Mouse (Mus musculus) CH12.LX (cell line): ENCODE measurements around the gene Foxk1.

Experiments used
- CTCF ChIP-seq, 2 experiments: IDR thresholded peaks in 1 of 2; conservative IDR thresholded peaks in 1 of 2; 2 replicates each; pipeline ENCODE4 v1.5.1; 2011 to 2012; ENCODE audit warnings: low read depth in 2 of 2, low read length in 2 of 2, improper control_type of control experiment in 1 of 2, inconsistent platforms in 1 of 2, mild to moderate bottlenecking in 1 of 2, moderate library complexity in 1 of 2
- GABPA ChIP-seq: IDR thresholded peaks from 2 replicates; pipeline ENCODE4 v1.6.1; 2012; ENCODE audit warnings: low read depth, low read length, improper control_type of control experiment, inconsistent platforms; ENCODE audit not compliant: insufficient replicate concordance
- MAFK ChIP-seq: IDR thresholded peaks from 2 replicates; pipeline ENCODE4 v1.6.1; 2011; ENCODE audit warnings: low read length, improper control_type of control experiment; ENCODE audit not compliant: insufficient replicate concordance
- SMC3 ChIP-seq: IDR thresholded peaks from 2 replicates; pipeline ENCODE4 v1.6.1; 2011; ENCODE audit warnings: low read depth, low read length, improper control_type of control experiment
- USF1 ChIP-seq: IDR thresholded peaks from 2 replicates; pipeline ENCODE4 v1.6.1; 2014; ENCODE audit warnings: low read depth, mild to moderate bottlenecking, inconsistent platforms, low read length, improper control_type of control experiment

DNA sequence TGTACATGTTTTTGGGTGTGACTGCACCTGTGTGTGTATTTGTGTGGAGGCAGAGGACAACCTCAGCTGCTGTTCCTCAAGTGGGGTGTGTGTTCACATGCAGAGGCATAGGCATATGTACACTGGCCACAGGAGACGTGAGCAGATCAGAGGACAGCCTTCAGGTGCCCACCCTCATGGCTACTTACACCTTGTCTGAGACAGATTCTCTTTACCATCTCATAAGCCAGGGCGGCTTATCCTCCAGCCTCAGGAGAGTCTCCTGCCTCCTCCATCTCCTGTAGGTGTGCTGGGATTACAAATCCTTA, 61.3 kb downstream of the Foxk1 start:
- TF ChIP-seq MAFK (no peak), GABPA (no peak), USF1 (no peak), SMC3 (no peak), CTCF (conservative IDR thresholded peaks at IDR 0.05 in 1 of 2, IDR thresholded peaks at IDR 0.05 in 1 of 2; ENCODE audit: low read depth in 2 of 2, low read length in 2 of 2) (no peak)
